Mouse (Mus musculus) stomach, embryonic 16.5 days (tissue): ENCODE data around the gene Rcc1. TPM values are rescaled to one million over a fixed set of nuclear protein-coding genes. Genes with fewer than 3 reads are reported as not detected.

Experiments used
- ATAC-seq: fragments of 200-750 bp; cut with Nextera tagmentation; 2 replicates; pipeline ENCODE4 v1.8.0; 2017; ENCODE audit warnings: moderate number of reproducible peaks, moderate TSS enrichment; ENCODE audit not compliant: insufficient read depth, low FRiP score
- H3K27ac ChIP-seq: fragments of 300-500 bp; sonication (generic); 2 replicates; pipeline ENCODE4 v1.5.1; 2014; ENCODE audit warnings: low read length
- H3K27me3 ChIP-seq: fragments of 300-500 bp; sonication (generic); 2 replicates; pipeline ENCODE4 v1.6.1; 2014; ENCODE audit warnings: low read length, control low read depth, mixed read lengths; ENCODE audit not compliant: control insufficient read depth, insufficient read depth
- H3K36me3 ChIP-seq: fragments of 300-500 bp; sonication (generic); 2 replicates; pipeline ENCODE4 v1.6.1; 2014; ENCODE audit warnings: low read length; ENCODE audit not compliant: control insufficient read depth, insufficient read depth
- H3K4me1 ChIP-seq: fragments of 300-500 bp; sonication (generic); 2 replicates; pipeline ENCODE4 v1.6.1; 2014; ENCODE audit warnings: low read length, control low read depth, mixed read lengths; ENCODE audit not compliant: control insufficient read depth, insufficient read depth
- H3K4me2 ChIP-seq: fragments of 300-500 bp; sonication (generic); 2 replicates; pipeline ENCODE4 v1.6.1; 2014; ENCODE audit warnings: low read depth, low read length, mixed read lengths
- H3K4me3 ChIP-seq: fragments of 300-500 bp; sonication (generic); replicated peaks from 2 replicates; pipeline ENCODE4 v1.5.1; 2014; ENCODE audit warnings: mild to moderate bottlenecking, low read length
- H3K9ac ChIP-seq: fragments of 300-500 bp; sonication (generic); 2 replicates; pipeline ENCODE4 v1.6.1; 2014; ENCODE audit warnings: low read length
- H3K9me3 ChIP-seq: fragments of 300-500 bp; sonication (generic); replicated peaks from 2 replicates; pipeline ENCODE4 v1.6.1; 2016; ENCODE audit warnings: low read length, control low read depth; ENCODE audit not compliant: control insufficient read depth
- WGBS: fragments of 180-500 bp; shearing (Covaris S2); extraction: QIAGEN DNeasy Blood & Tissue Kit; methylation state at CpG from one replicate; pipeline ENCODE4 v1.1.7; 2014; 5-methylcytosine and 5-hydroxymethylcytosine counted together
- polyA plus RNA-seq: library from polyadenylated mRNA; unstranded; fragments of >200 nt; fragmentation: Nextera tagmentation; extraction: Ambion mirVana; gene quantifications from 2 replicates; pipeline ENCODE4 v1.2.1, GENCODE M21; 2015

Rcc1 gene
- polyA plus RNA-seq, 1 experiment from 2014 or later, result 64.0 TPM

- under 1% methylated on average over 31 of the region's 31 CpGs for WGBS
- Histone ChIP-seq H3K27me3 (no peaks in the 10 kb centered on the region), H3K4me3 (peak within 1 kb of the TSS; percentile 45), H3K4me1 (0 out of 2 replicates have a peak, but pooled peaks cover 4% of the 10 kb centered on the region), H3K4me2 (peak within 1 kb of the TSS; percentile 50), H3K9me3 (no peaks in the 10 kb centered on the region), H3K9ac (peak within 1 kb of the TSS; percentile 55), H3K27ac (no peak within 1 kb of the TSS), H3K36me3 (no peaks in the 10 kb centered on the region)
- peak; percentile 83 for ATAC-seq
Observed at GRCm38 (mm10) chr4:132302939-132303479, 50.4 kb downstream of the Rcc1 start, which contains the start of gene Rab42. Gene Rab42, minus strand, starts transcription at chr4:132303385.

GRCm38 (mm10) chr4:132301965-132302938 lies 51.2 kb downstream of the Rcc1 start:
- no peak for ATAC-seq
- H3K4me2 ChIP-seq, result peak overlapping the region; percentile 50
- no peak overlapping the region for H3K27ac ChIP-seq

GRCm38 (mm10) chr4:132301486-132301885 lies 51.9 kb downstream of the Rcc1 start:
- Histone ChIP-seq H3K4me3 (no peak overlapping the region), H3K4me1 (0 out of 2 replicates have a peak, but pooled peaks cover 4% of the 10 kb centered on the region), H3K27me3 (no peaks in the 10 kb centered on the region), H3K9me3 (no peaks in the 10 kb centered on the region), H3K27ac (no peak overlapping the region), H3K36me3 (no peaks in the 10 kb centered on the region), H3K4me2 (no peak overlapping the region), H3K9ac (no peak overlapping the region)
- no peak for ATAC-seq
- 86% methylated on average over 6 of the region's 6 CpGs for WGBS

More at GRCm38 (mm10) chr4:132301965-132302938, 51.2 kb downstream of the Rcc1 start:
- no peaks in the 10 kb centered on the region for H3K27me3 ChIP-seq
- H3K9ac ChIP-seq, result peak overlapping the region; percentile 55
- H3K36me3 ChIP-seq, result no peaks in the 10 kb centered on the region
- WGBS, result 65% methylated on average over 16 of the region's 16 CpGs
- H3K4me1 ChIP-seq, result 0 out of 2 replicates have a peak, but pooled peaks cover 4% of the 10 kb centered on the region
- H3K4me3 ChIP-seq, result peak overlapping the region; percentile 45
- no peaks in the 10 kb centered on the region for H3K9me3 ChIP-seq

DNA sequence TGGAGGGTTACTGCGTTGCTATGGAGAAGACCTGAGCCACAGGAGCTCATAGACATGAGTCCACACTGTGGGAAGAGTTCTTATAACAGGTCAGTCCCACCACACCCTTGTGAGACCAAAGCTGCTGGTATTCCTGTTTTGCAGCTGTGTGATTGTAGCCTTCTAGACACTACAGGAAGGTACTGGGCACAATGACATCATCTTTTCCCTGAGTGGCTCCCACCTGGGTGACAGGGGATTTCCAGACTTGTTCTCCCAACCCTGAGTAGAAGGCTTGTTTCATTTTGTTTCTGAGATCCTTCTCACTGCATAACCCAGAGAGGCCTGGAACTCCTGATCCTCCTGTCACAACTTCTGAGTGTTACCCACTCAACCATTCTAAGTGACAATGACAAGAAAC lies 53.6 kb downstream of the Rcc1 start:
- Histone ChIP-seq H3K27ac (no peak overlapping the region), H3K4me1 (0 out of 2 replicates have a peak, but pooled peaks cover 4% of the 10 kb centered on the region), H3K4me3 (no peak overlapping the region), H3K27me3 (no peaks in the 10 kb centered on the region), H3K36me3 (no peaks in the 10 kb centered on the region), H3K9me3 (no peaks in the 10 kb centered on the region), H3K9ac (no peak overlapping the region), H3K4me2 (no peak overlapping the region)
- WGBS, result 85% methylated on average over 1 of the region's 1 CpGs
- no peak for ATAC-seq

- WGBS, result 37% methylated on average over 8 of the region's 8 CpGs
- H3K4me2 ChIP-seq, result no peak overlapping the region
- ATAC-seq, result no peak
Observed at GRCm38 (mm10) chr4:132295696-132296390, 57.6 kb downstream of the Rcc1 start.

DNA sequence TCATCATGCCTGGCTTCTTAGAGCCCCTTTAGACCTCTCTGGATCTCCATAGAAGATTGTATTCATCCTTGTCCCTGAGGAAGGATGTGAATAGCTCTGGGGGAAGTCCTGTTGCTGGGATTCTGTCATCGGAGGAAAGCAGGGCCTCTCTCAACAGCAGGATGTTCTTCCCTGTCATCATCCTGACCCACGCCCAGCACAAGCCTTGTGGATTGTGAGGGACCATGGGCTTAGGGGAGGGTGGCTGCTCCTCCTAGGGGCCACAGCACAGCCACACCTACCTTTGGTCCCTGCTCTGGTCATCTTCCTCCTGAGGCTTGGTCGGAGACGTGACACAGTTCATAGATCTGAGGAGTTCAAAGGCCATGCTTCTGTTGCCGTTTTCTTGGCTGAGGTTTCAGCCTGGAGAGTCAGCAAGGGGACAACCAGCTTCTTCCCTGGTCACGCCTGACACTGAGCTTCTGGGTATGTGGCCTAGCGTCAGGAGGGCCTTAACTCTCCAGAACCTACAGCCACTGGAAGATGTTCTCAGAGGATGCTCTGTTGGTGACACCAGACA lies 59.6 kb downstream of the Rcc1 start:
- Histone ChIP-seq H3K27ac (no peak overlapping the region), H3K27me3 (no peaks in the 10 kb centered on the region), H3K9ac (no peak overlapping the region), H3K36me3 (peaks cover 16% of the 10 kb centered on the region), H3K4me2 (no peak overlapping the region), H3K9me3 (peaks cover 5% of the 10 kb centered on the region; the same call in 1 of the 2 replicates), H3K4me3 (no peak overlapping the region), H3K4me1 (no peaks in the 10 kb centered on the region)
- WGBS, result 70% methylated on average over 7 of the region's 7 CpGs
- ATAC-seq, result no peak

More at GRCm38 (mm10) chr4:132295696-132296390, 57.6 kb downstream of the Rcc1 start:
- Histone ChIP-seq H3K9ac (no peak overlapping the region), H3K27ac (no peak overlapping the region), H3K27me3 (no peaks in the 10 kb centered on the region), H3K9me3 (peaks cover 5% of the 10 kb centered on the region; the same call in 1 of the 2 replicates), H3K4me1 (no peaks in the 10 kb centered on the region), H3K36me3 (peaks cover 16% of the 10 kb centered on the region), H3K4me3 (no peak overlapping the region)

- Histone ChIP-seq H3K27me3 (no peaks in the 10 kb centered on the region), H3K9me3 (peaks cover 5% of the 10 kb centered on the region; the same call in 1 of the 2 replicates), H3K4me2 (no peak overlapping the region), H3K27ac (no peak overlapping the region), H3K4me3 (no peak overlapping the region), H3K4me1 (no peaks in the 10 kb centered on the region), H3K36me3 (peaks cover 16% of the 10 kb centered on the region), H3K9ac (no peak overlapping the region)
- 45% methylated on average over 4 of the region's 4 CpGs for WGBS
- ATAC-seq, result no peak
Observed at GRCm38 (mm10) chr4:132292988-132293387, 60.4 kb downstream of the Rcc1 start.

DNA sequence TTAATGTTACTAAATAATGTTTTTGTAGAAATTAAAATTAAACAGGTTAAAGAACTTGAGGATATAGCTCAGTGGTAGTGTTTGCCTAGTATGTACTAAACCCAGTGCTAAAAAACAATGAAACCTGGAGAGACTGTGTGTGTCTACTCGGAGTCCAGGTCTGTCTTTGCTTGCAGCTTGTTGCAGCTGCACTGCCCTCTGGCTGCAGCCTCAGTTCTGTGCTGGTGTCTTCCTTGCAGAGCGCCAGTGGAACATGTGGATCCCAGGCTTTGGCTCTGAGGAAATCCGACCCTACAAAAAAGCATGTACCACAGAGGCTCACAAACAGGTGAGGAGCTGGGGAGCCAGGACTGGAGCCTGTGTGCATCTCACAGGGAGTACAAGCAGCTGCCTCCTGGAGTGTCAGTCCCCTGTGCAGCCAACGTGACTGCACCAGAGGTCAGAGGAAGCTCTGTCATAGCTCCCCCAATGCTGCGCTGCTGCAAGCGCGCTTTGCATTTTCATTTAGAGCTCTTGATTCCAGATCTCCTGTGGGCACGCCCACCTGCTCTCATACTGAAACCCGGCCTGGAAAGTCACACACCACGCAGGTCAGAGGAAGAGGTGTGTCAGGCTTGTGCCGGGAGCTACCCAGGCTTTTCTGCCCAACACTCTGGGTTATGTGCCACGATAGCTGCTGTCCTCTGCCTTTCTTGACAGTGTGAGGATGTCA lies 61.6 kb downstream of the Rcc1 start:
- Histone ChIP-seq H3K27ac (no peak overlapping the region), H3K27me3 (no peaks in the 10 kb centered on the region), H3K4me1 (no peaks in the 10 kb centered on the region), H3K9ac (no peak overlapping the region), H3K9me3 (peaks cover 5% of the 10 kb centered on the region; the same call in 1 of the 2 replicates), H3K4me2 (no peak overlapping the region), H3K4me3 (no peak overlapping the region), H3K36me3 (peaks cover 19% of the 10 kb centered on the region)
- 84% methylated on average over 12 of the region's 12 CpGs for WGBS
- no peak for ATAC-seq
